Mouse (Mus musculus) left cerebral cortex, adult 8-10 months (tissue): ENCODE measurements around the gene Ptar1. TPM values are rescaled to one million over a fixed set of nuclear protein-coding genes. Genes with fewer than 3 reads are reported as not detected.

Experiments used
- DNase-seq, 2 experiments: peaks; one replicate each; pipeline ENCODE4 v3.0.0; 2022; ENCODE audit warnings: low spot score in 2 of 2
- total RNA-seq, 4 experiments: library from RNA; stranded (reverse); gene quantifications; 2 replicates each; pipeline ENCODE4 v1.2.4; 2022

Ptar1 gene
- total RNA-seq, 4 experiments from 2014 or later: 31.3 to 47.2 (median 42.7) TPM

DNA sequence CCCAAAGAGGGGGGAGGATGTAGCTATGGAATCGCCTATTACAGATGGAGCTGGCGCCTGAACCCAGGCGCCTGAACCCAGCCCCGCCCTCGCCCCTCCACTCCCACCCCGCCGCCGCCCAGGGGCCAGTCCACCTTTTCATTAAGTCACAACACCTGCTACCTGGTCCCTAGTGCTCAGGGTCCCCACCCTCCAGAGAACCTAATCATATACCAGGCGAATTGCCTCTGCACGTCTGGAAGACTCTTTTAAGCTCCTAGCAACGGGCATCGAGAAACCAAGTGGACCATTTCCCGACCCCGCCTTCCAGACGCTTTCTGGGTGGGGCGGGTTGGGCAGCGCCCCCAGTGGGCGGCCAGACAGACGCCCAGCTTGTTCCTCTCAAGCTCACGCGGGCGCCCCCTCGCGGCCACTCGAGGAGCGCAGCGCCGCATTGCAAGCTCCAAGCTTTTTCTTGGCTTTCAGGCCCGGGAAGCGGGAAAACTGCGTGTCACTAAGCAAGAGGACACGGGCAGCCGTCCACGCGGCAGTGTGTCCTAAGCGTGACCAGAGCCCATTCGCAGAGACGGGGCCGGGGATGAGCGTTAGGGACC is 70.8 kb downstream of the Ptar1 start:
- DNase-seq: peak; percentile 92 to 97

- peak; percentile 65 to 82 for DNase-seq
These were observed 71.5 kb downstream of the Ptar1 start, which contains the start of gene Apba1 for GRCm38 (mm10) chr19:23758554-23759321. Gene Apba1, plus strand, starts transcription at chr19:23758887.

- DNase-seq: peak; percentile 36 to 71
These were observed 72.2 kb downstream of the Ptar1 start for GRCm38 (mm10) chr19:23759322-23759945.

DNA sequence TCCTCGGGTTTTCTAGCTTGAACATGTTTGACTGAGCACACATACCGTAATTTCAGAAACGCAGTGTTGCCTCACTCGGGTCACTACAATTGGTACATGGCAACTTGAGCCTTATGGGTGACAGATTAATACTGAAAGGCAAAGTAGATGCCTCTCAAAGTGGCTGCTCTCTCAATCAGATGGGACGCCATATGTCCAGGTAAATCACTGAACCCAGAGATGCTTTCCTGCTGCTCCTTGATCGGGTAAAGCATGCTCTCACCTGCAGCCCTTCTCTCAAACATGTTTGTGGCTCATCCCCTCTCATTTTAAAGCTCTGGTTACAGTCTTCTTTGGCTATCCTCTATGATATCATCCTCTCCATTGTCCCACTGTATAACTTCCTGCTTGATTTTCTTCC is 76.1 kb downstream of the Ptar1 start:
- no peak for DNase-seq

DNA sequence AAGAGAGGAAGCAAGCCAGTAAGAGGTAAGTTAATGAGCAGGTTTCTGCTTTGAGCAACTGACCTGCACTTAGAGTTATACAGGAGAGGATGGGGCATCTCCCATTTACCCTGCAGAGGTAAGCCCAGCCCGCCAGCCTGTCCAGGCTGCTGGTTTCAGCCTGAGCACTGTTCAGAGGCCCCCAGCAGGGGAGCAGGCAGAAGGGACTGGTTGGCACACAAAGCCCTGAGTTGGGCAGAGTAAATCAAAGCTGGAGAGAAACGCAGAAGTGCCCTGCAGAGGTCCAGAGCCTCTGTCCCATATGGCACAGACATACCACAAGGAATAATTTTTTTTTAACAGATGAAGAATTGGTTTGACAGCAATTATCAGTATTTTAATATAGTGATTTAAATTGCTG is 76.8 kb downstream of the Ptar1 start:
- DNase-seq: no peak

DNA sequence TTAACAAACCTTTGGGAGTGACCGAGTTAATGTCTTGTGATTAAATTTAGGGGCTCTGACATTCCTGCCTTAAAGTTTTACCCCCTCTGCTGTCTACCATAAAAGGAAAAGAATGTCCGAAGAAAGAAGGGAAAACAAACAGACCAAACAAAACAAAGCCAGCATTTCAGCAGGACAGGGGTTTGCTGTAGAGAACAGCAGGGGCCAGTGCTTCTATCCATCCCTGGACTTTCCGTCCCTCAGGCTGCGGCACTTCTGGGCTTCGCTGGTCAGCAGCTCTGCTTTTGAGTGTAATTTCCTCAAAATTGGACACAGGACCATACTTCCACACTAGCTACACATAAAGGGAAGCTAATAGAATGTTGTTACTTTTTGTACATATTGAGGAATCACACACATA is 81.6 kb downstream of the Ptar1 start:
- DNase-seq: no peak

DNA sequence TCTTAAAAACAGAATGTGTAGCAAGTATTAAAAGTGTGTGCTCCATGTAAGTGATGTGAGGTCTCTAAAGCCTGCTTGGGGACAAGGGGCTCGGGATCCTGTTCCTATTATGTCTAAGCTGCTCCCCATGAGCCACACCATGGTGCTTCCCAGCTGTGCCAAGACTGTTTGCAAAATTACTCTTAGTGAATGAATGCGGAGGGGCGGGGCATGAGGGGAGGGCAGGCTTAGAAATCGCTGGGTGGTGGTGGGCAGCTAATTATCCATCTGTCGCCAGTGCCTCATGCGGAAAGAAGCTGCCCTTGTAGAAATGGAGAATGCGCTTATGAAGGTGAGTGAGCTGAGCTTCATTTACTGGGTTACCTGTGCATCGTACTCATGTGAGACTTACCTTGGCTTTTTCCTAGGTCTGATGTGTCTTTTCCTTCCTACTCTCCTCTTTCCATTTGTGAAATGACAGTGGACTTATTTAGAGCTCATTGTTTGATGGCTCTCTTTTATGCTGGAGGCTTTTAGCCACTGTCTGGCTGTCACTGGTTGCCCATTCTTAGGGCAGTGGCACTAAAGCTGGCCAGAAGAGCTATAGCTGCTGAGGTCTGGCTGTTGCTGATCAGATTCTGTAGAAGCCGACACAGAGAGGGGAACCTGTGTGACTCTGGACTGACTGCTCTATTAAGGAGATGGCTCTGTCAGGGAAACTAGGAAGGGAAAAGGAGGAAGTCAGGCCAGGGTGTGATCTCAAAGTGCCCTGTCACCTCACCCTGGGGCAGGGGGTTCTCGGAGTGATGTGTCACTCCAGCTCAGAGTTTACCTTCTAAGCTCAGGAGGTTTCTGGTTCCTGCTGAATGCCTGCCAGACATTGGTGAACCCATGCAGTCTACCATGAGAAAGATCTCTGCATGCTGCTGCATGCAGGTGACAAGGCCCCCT is 83.5 kb downstream of the Ptar1 start:
- no peak for DNase-seq

DNA sequence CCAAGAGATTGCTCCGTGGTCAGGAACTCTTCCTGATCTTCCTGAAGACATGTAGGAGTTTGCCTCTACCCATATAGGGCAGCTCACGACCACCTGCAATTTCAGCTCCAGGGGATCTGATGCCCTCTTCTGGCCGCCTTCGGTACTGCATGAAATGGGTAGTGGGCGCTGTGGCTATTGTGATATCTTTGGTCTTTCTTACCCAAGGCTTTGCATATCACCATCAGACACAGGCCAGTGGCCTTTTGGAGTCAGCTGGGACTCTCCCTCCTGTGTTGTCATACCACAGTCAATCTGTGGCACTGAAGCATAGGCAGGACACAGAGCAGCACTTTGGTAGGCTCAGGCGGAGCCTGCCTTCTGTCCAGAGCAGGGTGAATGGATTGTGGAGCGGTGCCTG is 84.7 kb downstream of the Ptar1 start:
- no peak for DNase-seq

DNA sequence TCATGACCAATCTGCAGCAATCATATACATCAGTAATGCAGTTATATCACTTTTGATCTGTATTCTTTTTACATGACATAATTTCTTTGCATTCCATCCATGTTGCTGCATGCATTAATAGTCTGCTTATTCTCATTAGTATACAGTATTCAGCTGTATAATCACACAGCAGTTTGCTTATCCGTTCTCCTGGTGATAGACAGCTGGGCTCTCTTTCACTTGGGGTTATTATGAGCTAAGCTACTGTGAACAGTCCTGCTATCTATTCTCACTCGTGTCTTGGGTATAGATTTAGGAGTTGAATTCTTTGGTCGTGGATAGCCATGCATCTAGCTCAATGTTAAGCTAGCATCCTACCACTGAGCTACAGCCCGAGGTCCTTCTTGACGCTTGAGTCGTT is 88.1 kb downstream of the Ptar1 start:
- DNase-seq: no peak

DNA sequence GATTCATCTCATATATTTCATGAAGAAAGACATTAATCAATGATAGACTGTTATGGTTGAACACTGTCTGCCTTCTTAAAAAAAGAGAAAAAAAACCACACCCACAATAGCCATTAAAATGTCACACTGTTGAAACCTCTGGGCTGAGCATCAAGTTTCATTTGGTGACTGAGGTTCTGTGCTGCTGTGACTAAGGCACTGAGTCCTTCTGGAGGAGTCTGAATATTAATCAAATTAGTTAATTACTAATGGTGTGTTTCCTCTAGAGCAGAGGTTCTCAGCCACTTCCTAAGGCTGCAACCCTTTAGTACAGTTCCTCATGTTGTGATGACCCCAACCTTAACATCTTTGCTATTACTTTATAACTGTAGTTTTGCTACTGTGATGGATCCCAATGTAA is 91.9 kb downstream of the Ptar1 start:
- DNase-seq: no peak

DNA sequence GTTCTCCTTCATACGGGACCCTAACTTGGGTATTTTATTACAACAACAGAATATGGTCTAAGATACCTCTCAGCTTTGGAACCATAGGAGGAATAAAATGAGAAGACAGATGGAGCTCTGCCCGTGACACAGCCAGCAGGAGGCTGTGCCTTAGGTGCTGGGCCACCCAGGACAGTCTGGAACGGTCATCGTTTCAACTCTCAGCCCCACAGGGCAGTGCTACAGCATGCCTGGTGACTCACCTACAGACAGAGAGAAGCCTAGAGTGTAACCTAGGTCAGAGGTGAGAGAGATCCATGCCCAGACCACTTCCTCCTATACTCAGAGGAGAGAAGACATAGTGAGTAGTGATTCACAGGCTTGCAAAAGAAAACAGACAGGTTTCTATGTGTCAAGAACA is 92.9 kb downstream of the Ptar1 start:
- DNase-seq: no peak

Other genes starting within 250 kb of the Ptar1 start
- 1 to 10 TPM in 3 of 4 experiments, under 1 TPM in 1; 0.80 to 2.4 (median 1.3) TPM for gene Mamdc2, start 239.0 kb upstream of the Ptar1 start, total RNA-seq
- gene 1700028P14Rik, start 34.6 kb upstream of the Ptar1 start, total RNA-seq: 1 to 10 TPM in 3 of 4 experiments, under 1 TPM in 1; 0.74 to 2.4 (median 1.9) TPM
- gene Apba1, start 71.5 kb downstream of the Ptar1 start, total RNA-seq: 100 to 1,000 TPM; 127 to 143 (median 133) TPM